ENCODE assay signal across 8 mouse cellular contexts in genomic region chr5:120813023-120813422, GRCm38 (mm10). TPM values are rescaled to one million over a fixed set of nuclear protein-coding genes. Genes with fewer than 3 reads are reported as not detected.
DNase-seq lines count a peak whose midpoint lies in the region; ATAC-seq and TF ChIP-seq lines count a peak whose summit lies in the region.

No protein-coding gene starts in this region.

- H3K9ac ChIP-seq in heart, embryonic 13.5 days = peak overlapping the region; percentile 75
- peak overlapping the region; percentile 54; the same call in 1 of the 2 replicates for H3K9ac ChIP-seq in CH12.LX (ENCODE audit: insufficient read depth, low read depth)
- no peak overlapping the region; the same call in 1 of the 2 replicates for H3K9ac ChIP-seq in forebrain, embryonic 13.5 days
- H3K9ac ChIP-seq in liver, embryonic 15.5 days = peak overlapping the region; percentile 65

- no peaks in the 10 kb centered on the region for H3K79me2 ChIP-seq in CH12.LX (replicated peaks; ENCODE audit: control insufficient read depth, extremely low read depth, insufficient read depth, poor library complexity, severe bottlenecking)

- no peak for TF ChIP-seq RAD21 in CH12.LX (IDR thresholded peaks at IDR 0.05; ENCODE audit: low read depth, low read length)

- peaks cover 3% of the 10 kb centered on the region; the same call in 1 of the 2 replicates for H3K27me3 ChIP-seq in heart, embryonic 13.5 days (replicated peaks)
- no peaks in the 10 kb centered on the region for H3K27me3 ChIP-seq in CH12.LX (replicated peaks)
- H3K27me3 ChIP-seq in forebrain, embryonic 13.5 days = no peaks in the 10 kb centered on the region
- H3K27me3 ChIP-seq in liver, embryonic 15.5 days = no peaks in the 10 kb centered on the region

- no peak for TF ChIP-seq EP300 in CH12.LX (IDR thresholded peaks at IDR 0.05; ENCODE audit: low read length)

- peaks cover 12% of the 10 kb centered on the region; the same call in 1 of the 2 replicates for H3K4me1 ChIP-seq in heart, embryonic 13.5 days
- peaks cover 0 to 30% of the 10 kb centered on the region in 2 experiments; a peak in 2 of 4 replicates for H3K4me1 ChIP-seq in CH12.LX (ENCODE audit: control insufficient read depth in 1 of 2, insufficient read depth in 2 of 2)
- peaks cover 4% of the 10 kb centered on the region for H3K4me1 ChIP-seq in forebrain, embryonic 13.5 days
- peaks cover 22% of the 10 kb centered on the region for H3K4me1 ChIP-seq in liver, embryonic 15.5 days (replicated peaks)

- H3K4me2 ChIP-seq in heart, embryonic 13.5 days = peak overlapping the region; percentile 73
- peak overlapping the region; percentile 68; the same call in 1 of the 2 replicates for H3K4me2 ChIP-seq in CH12.LX (ENCODE audit: insufficient read depth, low read depth, poor library complexity, severe bottlenecking)
- H3K4me2 ChIP-seq in forebrain, embryonic 13.5 days = peak overlapping the region; percentile 58; the same call in 1 of the 2 replicates
- peak overlapping the region; percentile 75 for H3K4me2 ChIP-seq in liver, embryonic 15.5 days

- no peak for TF ChIP-seq POLR2A in CH12.LX (IDR thresholded peaks at IDR 0.05; ENCODE audit: low read depth, low read length)

- WGBS in heart, embryonic 13.5 days = 65% methylated on average over 6 of the region's 6 CpGs
- 86% methylated on average over 6 of the region's 6 CpGs for WGBS in forebrain, embryonic 13.5 days
- WGBS in liver, embryonic 15.5 days (ENCODE audit: insufficient replicate concordance) = 52% methylated on average over 6 of the region's 6 CpGs

- TF ChIP-seq CTCF in CH12.LX (conservative IDR thresholded peaks at IDR 0.05 in 1 of 2, IDR thresholded peaks at IDR 0.05 in 1 of 2; ENCODE audit: low read depth in 2 of 2, low read length in 2 of 2) = no peak

- no peak for ATAC-seq in heart, embryonic 13.5 days (ENCODE audit: extremely low read depth, insufficient number of reproducible peaks, low FRiP score, low TSS enrichment)
- ATAC-seq in forebrain, embryonic 13.5 days = no peak
- ATAC-seq in liver, embryonic 15.5 days (ENCODE audit: insufficient read depth) = peak; percentile 46; the same call in 1 of the 2 replicates

- in situ Hi-C loops in CH12.LX (cut with MboI; ENCODE audit: low pct_ligation_motif_present, low pct_unique_long_range_greater_than_20kb, low sequenced_read_pairs) = no loop called here

- no peak overlapping the region for H3K27ac ChIP-seq in heart, embryonic 13.5 days (replicated peaks)
- H3K27ac ChIP-seq in CH12.LX (ENCODE audit: insufficient read depth, low read depth) = no peak overlapping the region
- no peak overlapping the region for H3K27ac ChIP-seq in forebrain, embryonic 13.5 days
- H3K27ac ChIP-seq in liver, embryonic 15.5 days (replicated peaks) = 0 out of 2 replicates have a peak overlapping the region, but pooled peaks have one; percentile 19

- H3K9me3 ChIP-seq in heart, embryonic 13.5 days = no peaks in the 10 kb centered on the region
- no peaks in the 10 kb centered on the region for H3K9me3 ChIP-seq in CH12.LX (replicated peaks; ENCODE audit: low read length)
- no peaks in the 10 kb centered on the region for H3K9me3 ChIP-seq in forebrain, embryonic 13.5 days (replicated peaks)
- no peaks in the 10 kb centered on the region for H3K9me3 ChIP-seq in liver, embryonic 15.5 days (replicated peaks)

- intact Hi-C loops in heart, postnatal 10 days (cut with DNase I) = no loop called here
- intact Hi-C loops in left cerebral cortex, postnatal 14 days (cut with DNase I) = no loop called here

- no peak for DNase-seq in heart, postnatal 10 days
- DNase-seq in CH12.LX (ENCODE audit: extremely low read depth) = no peak
- no peak for DNase-seq in cerebellum, adult 9-11 months
- no peak for DNase-seq in kidney, adult 11 months
- no peak for DNase-seq in left cerebral cortex, postnatal 14 days (ENCODE audit: low spot score in 2 of 2)

- peak overlapping the region; percentile 54 for H3K4me3 ChIP-seq in heart, embryonic 13.5 days
- peak overlapping the region; percentile 65 to 86 (median 75) for H3K4me3 ChIP-seq in CH12.LX (replicated peaks in 1 of 3; ENCODE audit: low read depth in 2 of 3, low read length in 2 of 3, poor library complexity in 1 of 3)
- H3K4me3 ChIP-seq in forebrain, embryonic 13.5 days = no peak overlapping the region
- peak overlapping the region; percentile 72 for H3K4me3 ChIP-seq in liver, embryonic 15.5 days (replicated peaks)

- no peaks in the 10 kb centered on the region for H3K36me3 ChIP-seq in heart, embryonic 13.5 days
- peaks cover 3 to 39% of the 10 kb centered on the region in 2 experiments for H3K36me3 ChIP-seq in CH12.LX (replicated peaks in 1 of 2; ENCODE audit: control insufficient read depth in 1 of 2, insufficient read depth in 1 of 2, low read length in 1 of 2)
- no peaks in the 10 kb centered on the region for H3K36me3 ChIP-seq in forebrain, embryonic 13.5 days (ENCODE audit: poor library complexity, severe bottlenecking)
- no peaks in the 10 kb centered on the region for H3K36me3 ChIP-seq in liver, embryonic 15.5 days (replicated peaks)

- dilution Hi-C loops in CH12.LX (cut with MboI; ENCODE audit: extremely low pct_ligation_motif_present, extremely low pct_unique_long_range_greater_than_20kb, low sequenced_read_pairs) = no loop called here

TF ChIP-seq in CH12.LX, 34 proteins besides CTCF, POLR2A, EP300 and RAD21:
- TF ChIP-seq SIN3A (IDR thresholded peaks at IDR 0.05; ENCODE audit: low read length) (0 out of 2 replicates have a peak, but pooled peaks have one; percentile 16), PAX5 (IDR thresholded peaks at IDR 0.05; ENCODE audit: low read length) (no peak)

RNA-seq across cellular contexts. Expression of gene Oas1c, which starts 0.7 kb away (rescaled TPM):
- polyA plus RNA-seq in heart, embryonic 13.5 days (2015; fragmentation: Nextera tagmentation; extraction: Ambion mirVana) = 0.29 and 0.55 TPM in 2 replicates
- total RNA-seq in heart, postnatal 10 days (2021) = under 1 TPM; 0.69 TPM
- total RNA-seq in CH12.LX (2012; rRNA removed) (1.6 and 1.7 TPM in 2 replicates), CH12.LX (2014; rRNA removed) (3.6 TPM in 2 replicates)
- 3.6 and 4.7 TPM in 2 replicates for polyA plus RNA-seq in CH12.LX (2012; ENCODE audit: insufficient read length, low read depth)
- polyA plus RNA-seq in forebrain, embryonic 13.5 days (2015; fragmentation: Nextera tagmentation; extraction: Ambion mirVana) = 0.26 and 0.60 TPM in 2 replicates
- polyA plus RNA-seq in liver, embryonic 15.5 days (2015; fragmentation: Nextera tagmentation; extraction: Ambion mirVana) = 0.33 and 0.44 TPM in 2 replicates
- total RNA-seq in left cerebral cortex, postnatal 14 days (2021) = under 1 TPM; 0.59 to 0.87 TPM

RNA-seq across cellular contexts. Expression of gene Oas1e, which starts 17.7 kb away (rescaled TPM):
- polyA plus RNA-seq in heart, embryonic 13.5 days (2015; fragmentation: Nextera tagmentation; extraction: Ambion mirVana) = not detected in 2 replicates
- not detected for total RNA-seq in heart, postnatal 10 days (2021)
- total RNA-seq in CH12.LX (2012; rRNA removed) (not detected in 2 replicates), CH12.LX (2014; rRNA removed) (not detected in 2 replicates)
- not detected in 2 replicates for polyA plus RNA-seq in CH12.LX (2012; ENCODE audit: insufficient read length, low read depth)
- not detected in 2 replicates for polyA plus RNA-seq in forebrain, embryonic 13.5 days (2015; fragmentation: Nextera tagmentation; extraction: Ambion mirVana)
- polyA plus RNA-seq in liver, embryonic 15.5 days (2015; fragmentation: Nextera tagmentation; extraction: Ambion mirVana) = not detected in 2 replicates
- not detected for total RNA-seq in left cerebral cortex, postnatal 14 days (2021)

RNA-seq across cellular contexts. Expression of gene Oas1f, which starts 34.1 kb away (rescaled TPM):
- polyA plus RNA-seq in heart, embryonic 13.5 days (2015; fragmentation: Nextera tagmentation; extraction: Ambion mirVana) = not detected in 2 replicates
- total RNA-seq in heart, postnatal 10 days (2021) = not detected
- total RNA-seq in CH12.LX (2012; rRNA removed) (not detected in 2 replicates), CH12.LX (2014; rRNA removed) (not detected in 2 replicates)
- not detected in 2 replicates for polyA plus RNA-seq in CH12.LX (2012; ENCODE audit: insufficient read length, low read depth)
- not detected in 2 replicates for polyA plus RNA-seq in forebrain, embryonic 13.5 days (2015; fragmentation: Nextera tagmentation; extraction: Ambion mirVana)
- not detected in 2 replicates for polyA plus RNA-seq in liver, embryonic 15.5 days (2015; fragmentation: Nextera tagmentation; extraction: Ambion mirVana)
- not detected for total RNA-seq in left cerebral cortex, postnatal 14 days (2021)

RNA-seq across cellular contexts. Expression of gene Oas3, which starts 35.6 kb away (rescaled TPM):
- 0.18 and 0.37 TPM in 2 replicates for polyA plus RNA-seq in heart, embryonic 13.5 days (2015; fragmentation: Nextera tagmentation; extraction: Ambion mirVana)
- total RNA-seq in heart, postnatal 10 days (2021) = under 1 TPM in 1 of 2 experiments, not detected in 1; 0.12 TPM
- total RNA-seq in CH12.LX (2012; rRNA removed) (0.13 and 0.30 TPM in 2 replicates), CH12.LX (2014; rRNA removed) (not detected in 2 replicates)
- 0.05 TPM in 1 of 2 replicates, not detected in the other for polyA plus RNA-seq in CH12.LX (2012; ENCODE audit: insufficient read length, low read depth)
- polyA plus RNA-seq in forebrain, embryonic 13.5 days (2015; fragmentation: Nextera tagmentation; extraction: Ambion mirVana) = 0.11 and 0.17 TPM in 2 replicates
- polyA plus RNA-seq in liver, embryonic 15.5 days (2015; fragmentation: Nextera tagmentation; extraction: Ambion mirVana) = 1.0 and 1.3 TPM in 2 replicates
- not detected for total RNA-seq in left cerebral cortex, postnatal 14 days (2021)

RNA-seq across cellular contexts. Expression of gene Oas1h, which starts 48.2 kb away (rescaled TPM):
- polyA plus RNA-seq in heart, embryonic 13.5 days (2015; fragmentation: Nextera tagmentation; extraction: Ambion mirVana) = not detected in 2 replicates
- not detected for total RNA-seq in heart, postnatal 10 days (2021)
- not detected in 2 replicates for total RNA-seq in CH12.LX (2012; rRNA removed)
- total RNA-seq in CH12.LX (2014; rRNA removed) = not detected in 2 replicates
- polyA plus RNA-seq in CH12.LX (2012; ENCODE audit: insufficient read length, low read depth) = not detected in 2 replicates
- not detected in 2 replicates for polyA plus RNA-seq in forebrain, embryonic 13.5 days (2015; fragmentation: Nextera tagmentation; extraction: Ambion mirVana)
- polyA plus RNA-seq in liver, embryonic 15.5 days (2015; fragmentation: Nextera tagmentation; extraction: Ambion mirVana) = not detected in 2 replicates
- not detected for total RNA-seq in left cerebral cortex, postnatal 14 days (2021)
